Mouse (Mus musculus) frontal cortex, adult 2 months (tissue): ENCODE data around the gene Plekhn1. TPM values are rescaled to one million over a fixed set of nuclear protein-coding genes. Genes with fewer than 3 reads are reported as not detected.

ENCODE experiments used
- DNase-seq, 2 experiments: peaks; one replicate each; pipeline ENCODE4 v3.0.0; 2022; ENCODE audit warnings: low spot score in 1 of 2; ENCODE audit errors: extremely low spot score in 1 of 2
- polyA plus RNA-seq: library from polyadenylated mRNA; depleted of rRNA; stranded (reverse); fragments of >200 nt; gene quantifications from 2 replicates; pipeline ENCODE4 v1.2.3, GENCODE M21; 2012; rRNA removed

Gene Plekhn1
- 79.0 and 85.8 TPM in 2 replicates for polyA plus RNA-seq

DNA sequence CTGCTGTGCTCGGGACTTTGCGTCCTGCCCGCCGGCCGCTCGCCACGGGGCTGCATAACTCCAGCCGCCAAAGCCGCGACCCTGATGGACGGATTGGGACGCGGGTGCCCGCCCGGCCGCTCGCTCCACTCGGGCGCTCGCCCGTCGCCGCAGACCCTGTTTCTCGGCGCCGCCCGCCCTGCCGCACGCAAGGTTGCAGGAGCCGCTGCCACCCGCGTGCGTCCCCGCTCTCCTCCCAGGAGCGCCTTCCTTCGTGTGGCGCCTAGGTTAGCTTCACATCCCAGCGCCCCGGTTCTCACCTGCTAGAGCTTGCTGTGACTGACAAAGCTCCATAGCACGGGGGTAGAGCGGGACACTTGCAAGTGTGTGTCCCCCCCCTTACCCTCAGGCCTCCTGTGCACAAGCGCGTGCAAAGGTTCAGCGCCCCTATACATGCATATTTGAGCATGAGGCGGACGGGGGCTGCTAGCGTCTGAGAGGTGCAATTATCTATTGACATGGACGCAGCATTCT, at the start of gene Plekhn1:
Gene Plekhn1 (minus strand): TSS at position 157 of the 513 bp plus-strand sequence.
- peak in 1 of 2 experiments; percentile 72 for DNase-seq

DNA sequence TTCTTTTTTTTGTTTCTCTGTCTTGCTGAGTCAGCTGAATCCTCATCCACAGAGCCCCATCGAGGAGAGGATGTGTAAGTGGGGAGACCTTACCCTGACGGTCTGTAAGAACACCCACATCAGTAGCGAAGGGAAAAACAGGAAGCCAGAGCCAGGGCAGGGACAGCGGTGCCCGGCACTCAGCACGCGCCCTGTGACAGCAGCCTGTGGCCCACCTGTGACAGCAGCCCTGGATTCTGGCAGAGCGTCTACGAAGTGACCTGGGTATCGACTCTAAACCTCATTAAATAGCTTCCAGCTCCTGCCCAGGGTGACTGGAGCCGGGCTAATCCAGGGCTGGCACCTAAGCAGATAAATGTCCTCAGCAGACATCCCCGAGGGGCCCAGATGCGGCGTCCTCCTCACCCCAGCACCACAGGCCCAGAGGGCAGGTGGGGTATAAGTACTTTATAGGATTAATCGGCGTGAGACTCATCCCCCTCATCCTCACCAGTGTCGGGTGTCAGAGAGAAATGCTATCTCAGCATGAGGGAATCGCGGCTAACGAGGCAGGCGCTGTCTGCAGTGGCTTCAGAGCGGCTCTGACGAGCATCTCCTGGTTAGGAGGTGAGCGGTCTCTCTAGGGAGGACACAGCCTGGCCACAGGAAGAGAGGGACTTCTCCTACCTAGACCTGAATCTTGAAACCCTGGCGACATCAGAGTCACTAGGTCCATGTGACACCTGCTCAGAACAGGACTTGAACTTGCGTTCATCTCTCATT, 20.6 kb upstream of the Plekhn1 start, which contains the start of gene Samd11:
Gene Samd11 (minus strand): TSS at position 580 of the 762 bp plus-strand sequence.
- no peak for DNase-seq

- no peak for DNase-seq
These were observed 19.9 kb upstream of the Plekhn1 start for GRCm38 (mm10) chr4:156254361-156255077.

DNA sequence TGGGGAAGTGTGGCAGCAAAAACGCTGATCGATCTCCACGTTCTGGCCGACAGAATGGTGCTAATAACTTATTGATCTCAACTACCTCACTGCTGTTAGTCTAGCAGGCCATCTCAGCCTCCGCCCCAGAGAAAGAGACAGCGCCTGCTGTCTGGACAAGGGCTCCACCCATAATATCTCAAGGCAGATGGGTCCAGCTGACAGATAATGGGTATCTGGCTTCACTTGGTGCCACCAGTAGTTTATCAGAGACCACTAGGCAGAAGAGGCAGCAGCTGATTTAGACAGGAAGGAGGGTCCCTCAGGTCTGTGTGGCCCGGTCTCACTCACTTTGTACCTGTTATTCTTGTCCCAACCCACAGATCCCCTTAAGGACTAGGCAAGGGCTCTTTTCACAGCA, 18.4 kb upstream of the Plekhn1 start:
- no peak for DNase-seq

DNA sequence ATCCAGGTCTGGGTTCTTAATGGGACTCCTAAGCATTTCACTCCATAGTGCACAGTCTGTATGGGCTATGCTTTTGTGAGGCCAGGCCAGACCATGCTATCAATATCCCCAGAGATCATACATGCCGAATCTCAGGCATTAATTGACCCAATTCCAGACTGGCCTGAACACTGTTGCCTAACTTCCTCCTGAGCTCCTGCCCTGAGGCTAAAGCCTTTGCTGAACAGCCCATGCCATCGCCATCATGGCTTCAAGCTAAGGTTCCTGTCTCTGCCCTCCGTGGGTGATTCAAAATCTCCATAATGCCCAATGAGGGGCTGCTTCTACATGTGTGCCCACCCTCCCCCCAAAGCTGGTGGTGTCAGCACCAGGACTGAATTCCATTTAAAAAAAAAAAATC, 18.0 kb upstream of the Plekhn1 start:
- no peak for DNase-seq

DNA sequence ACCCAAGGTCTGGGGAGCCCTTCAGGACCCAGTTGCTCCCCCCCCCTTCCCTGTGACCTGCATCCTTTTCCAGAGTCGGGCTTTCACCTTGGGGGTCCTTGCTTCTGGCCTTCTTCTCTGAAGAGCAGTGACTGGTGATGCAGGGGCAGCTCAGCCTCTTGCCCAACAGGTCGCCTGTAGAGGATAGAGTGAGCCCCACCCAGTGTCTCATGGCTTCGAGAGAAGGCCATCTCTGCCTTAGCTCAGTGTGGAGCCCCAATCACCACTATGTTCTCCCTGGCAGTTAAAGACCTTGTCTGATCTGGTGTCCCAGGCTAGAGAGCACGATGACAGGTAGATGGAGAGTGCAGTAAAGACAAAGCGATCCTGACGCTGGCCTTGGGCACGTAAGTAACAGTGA, 17.5 kb upstream of the Plekhn1 start:
- DNase-seq: no peak

GRCm38 (mm10) chr4:156251081-156251480, 16.4 kb upstream of the Plekhn1 start:
- DNase-seq: no peak

GRCm38 (mm10) chr4:156249567-156249966, 14.9 kb upstream of the Plekhn1 start:
- DNase-seq: no peak

GRCm38 (mm10) chr4:156236651-156237447, 2.2 kb upstream of the Plekhn1 start:
- DNase-seq: no peak

- peak; percentile 67 to 90 for DNase-seq
These were observed 1.3 kb upstream of the Plekhn1 start, which contains the start of gene Noc2l for GRCm38 (mm10) chr4:156235808-156236533. Noc2l (plus strand) TSS chr4:156236010.

DNA sequence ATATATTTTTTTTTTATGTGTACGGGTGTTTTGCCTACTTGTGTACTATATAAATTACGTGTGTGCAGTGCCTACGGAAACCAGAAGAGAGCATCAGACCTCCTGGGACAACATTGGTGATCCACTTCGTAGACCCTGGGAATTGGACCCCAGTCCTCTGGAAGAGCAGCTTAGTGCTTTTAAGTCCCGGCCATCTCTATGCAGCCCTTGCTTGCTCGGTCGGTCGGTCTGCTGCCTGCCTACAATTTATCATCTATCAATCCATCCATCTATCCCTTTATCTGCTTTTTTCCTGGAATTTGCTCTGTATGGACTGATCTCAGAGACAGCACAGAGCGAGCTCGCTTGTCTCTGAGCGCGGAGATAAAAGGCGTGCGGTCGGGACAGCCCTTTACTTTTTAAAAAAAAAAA, 708 bp upstream of the Plekhn1 start:
- no peak for DNase-seq

DNA sequence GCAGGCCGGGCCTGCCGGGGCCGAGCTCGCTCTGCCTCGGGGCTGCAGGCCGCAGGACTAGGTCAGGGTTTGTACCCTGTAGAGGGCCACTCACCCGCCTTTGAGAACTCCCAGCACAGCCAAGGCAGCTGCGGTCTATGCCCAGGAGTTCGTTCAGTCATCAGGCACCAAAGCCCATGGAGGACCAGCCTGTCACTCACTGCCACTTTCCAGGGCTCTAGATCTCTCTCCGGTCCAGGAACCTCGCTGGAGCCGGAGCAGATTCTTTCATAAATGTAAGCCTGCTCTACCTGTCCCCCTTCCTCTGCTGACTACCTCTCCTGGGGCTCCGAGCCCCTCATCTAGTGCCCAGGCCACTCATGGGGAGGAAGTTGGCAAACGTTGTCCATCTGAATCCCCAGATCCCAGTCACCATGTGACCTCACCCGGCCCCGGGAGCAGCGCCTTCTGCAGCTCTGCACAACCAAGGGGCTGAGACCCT, 596 bp downstream of the Plekhn1 start:
- no peak for DNase-seq

DNA sequence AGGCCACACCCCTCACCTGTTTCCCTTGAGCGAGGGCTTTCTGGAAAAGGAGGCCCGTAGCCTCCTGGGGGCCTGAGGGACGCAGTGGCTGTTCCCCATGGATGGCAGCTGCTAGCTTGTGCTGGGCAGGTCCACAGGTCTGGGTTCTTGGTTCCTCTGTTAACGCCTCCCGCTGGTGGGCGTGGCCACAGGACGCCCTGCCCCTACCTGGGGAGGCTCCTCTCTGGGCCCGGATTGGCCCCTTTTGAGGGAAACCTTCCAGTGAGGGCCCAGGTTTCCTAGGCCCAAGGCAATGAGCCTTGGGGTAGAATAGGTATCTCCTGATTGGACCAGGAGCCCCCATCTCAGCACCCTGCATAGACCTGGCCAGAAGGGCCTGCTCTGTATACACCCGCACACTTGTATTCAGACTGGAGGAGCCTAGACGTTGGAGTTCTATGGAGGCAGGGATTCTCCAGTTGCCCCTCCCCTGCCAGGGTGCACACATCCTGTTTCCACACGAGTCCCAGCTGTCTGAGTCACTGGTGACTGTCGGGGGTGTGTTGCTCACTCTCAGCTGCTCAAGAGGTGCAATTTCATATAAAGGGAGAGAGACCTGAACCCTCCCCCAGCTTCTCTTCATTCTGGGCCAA, 6.1 kb downstream of the Plekhn1 start:
- DNase-seq: peak in 1 of 2 experiments; percentile 72

- no peak for DNase-seq
These were observed 6.8 kb downstream of the Plekhn1 start for GRCm38 (mm10) chr4:156227752-156228392.

DNA sequence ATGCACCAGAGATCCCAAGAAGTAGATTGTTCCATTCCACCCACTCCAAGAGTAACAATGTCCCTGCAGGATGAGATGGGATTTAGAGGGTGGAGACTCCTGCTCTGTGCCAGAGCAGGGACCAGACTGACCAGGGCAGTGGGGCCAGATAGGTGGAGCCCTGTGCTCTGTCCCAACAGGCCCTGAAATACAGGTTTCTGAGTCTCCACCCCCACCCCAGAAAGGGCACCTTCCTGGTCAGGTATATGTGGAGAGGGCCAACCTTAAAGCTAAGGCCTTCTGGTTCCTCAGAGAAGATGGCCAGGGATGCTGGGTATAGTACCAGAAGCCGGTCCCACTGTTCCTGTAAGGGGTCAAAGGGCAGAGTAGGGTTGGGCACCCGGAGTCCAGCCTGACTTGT, 10.4 kb downstream of the Plekhn1 start:
- DNase-seq: no peak

- DNase-seq: no peak
These were observed 14.7 kb downstream of the Plekhn1 start for GRCm38 (mm10) chr4:156219936-156220335.

DNA sequence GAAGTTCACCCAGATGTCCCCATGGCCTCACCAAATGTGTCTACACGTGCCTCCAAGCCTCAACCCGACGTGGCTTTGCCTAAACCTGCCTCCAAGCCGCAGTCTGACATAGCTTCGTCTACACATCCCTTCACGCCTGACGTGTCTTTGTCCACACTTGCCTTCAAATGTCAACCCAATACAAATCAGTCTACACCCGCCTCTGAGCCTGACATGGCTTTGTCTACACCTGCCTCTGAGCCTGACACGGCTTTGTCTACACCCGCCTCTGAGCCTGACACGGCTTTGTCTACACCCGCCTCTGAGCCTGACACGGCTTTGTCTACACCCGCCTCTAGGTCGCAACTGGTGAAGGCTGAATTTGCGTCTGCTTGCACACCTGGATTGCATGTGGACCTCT, 16.8 kb downstream of the Plekhn1 start:
- DNase-seq: no peak

GRCm38 (mm10) chr4:156217022-156217669, 17.5 kb downstream of the Plekhn1 start:
- DNase-seq: no peak
